Mouse (Mus musculus) small intestine, adult 2 months (tissue): ENCODE measurements around the gene Mecom.

Source experiments
- CTCF ChIP-seq: fragments of 200-500 bp; IDR thresholded peaks from 2 replicates; pipeline ENCODE4 v1.5.1; 2012; ENCODE audit warnings: low read depth, mild to moderate bottlenecking, control low read depth, inconsistent platforms, low read length, moderate library complexity, mixed read lengths; ENCODE audit not compliant: insufficient replicate concordance, insufficient read length; ENCODE audit errors: extremely low read depth
- POLR2A ChIP-seq: fragments of 200-500 bp; IDR thresholded peaks from 2 replicates; pipeline ENCODE4 v1.6.1; 2012; ENCODE audit warnings: low read depth, mild to moderate bottlenecking, control low read depth, inconsistent platforms, low read length, moderate library complexity

GRCm38 (mm10) chr3:30349279-30349678, 198.5 kb downstream of the Mecom start:
- TF ChIP-seq CTCF (no peak), POLR2A (no peak)
